Mouse (Mus musculus) midbrain, embryonic 14.5 days (tissue): Measurements from ENCODE around the gene Kif1b. TPM values are rescaled to one million over a fixed set of nuclear protein-coding genes. Genes with fewer than 3 reads are reported as not detected.
"Not testable (repeated sequence)": the region's sequence is repeated elsewhere in the genome, so short reads cannot be mapped to it uniquely, and the experiment has no call there.

Experiments
- ATAC-seq: fragments of 200-750 bp; cut with Nextera tagmentation; 2 replicates; pipeline ENCODE4 v1.8.0; 2017; ENCODE audit warnings: moderate number of reproducible peaks, moderate library complexity; ENCODE audit not compliant: low FRiP score, low TSS enrichment
- DNase-seq: peaks from one replicate; pipeline ENCODE4 v3.0.0-alpha.2; 2015
- H3K27ac ChIP-seq: fragments of 300-500 bp; sonication (generic); replicated peaks from 2 replicates; pipeline ENCODE4 v1.5.1; 2014; ENCODE audit warnings: mild to moderate bottlenecking, low read depth, low read length, moderate library complexity
- H3K27me3 ChIP-seq: fragments of 300-500 bp; sonication (generic); 2 replicates; pipeline ENCODE4 v1.6.1; 2014; ENCODE audit warnings: low read length, control low read depth, mixed read lengths; ENCODE audit not compliant: control insufficient read depth, insufficient read depth
- H3K36me3 ChIP-seq: fragments of 300-500 bp; sonication (generic); 2 replicates; pipeline ENCODE4 v1.6.1; 2014; ENCODE audit warnings: low read length, control low read depth; ENCODE audit not compliant: control insufficient read depth, insufficient read depth
- H3K4me1 ChIP-seq: fragments of 300-500 bp; sonication (generic); 2 replicates; pipeline ENCODE4 v1.6.1; 2014; ENCODE audit warnings: mild to moderate bottlenecking, antibody characterized with exemption, low read length, control low read depth; ENCODE audit not compliant: control insufficient read depth, insufficient read depth
- H3K4me2 ChIP-seq: fragments of 300-500 bp; sonication (generic); 2 replicates; pipeline ENCODE4 v1.6.1; 2014; ENCODE audit warnings: mild to moderate bottlenecking, low read length, moderate library complexity
- H3K4me3 ChIP-seq: fragments of 300-500 bp; sonication (generic); replicated peaks from 2 replicates; pipeline ENCODE4 v1.5.1; 2014; ENCODE audit warnings: low read depth, low read length
- H3K9ac ChIP-seq: fragments of 300-500 bp; sonication (generic); replicated peaks from 2 replicates; pipeline ENCODE4 v1.6.1; 2014; ENCODE audit warnings: mild to moderate bottlenecking, low read length, moderate library complexity
- H3K9me3 ChIP-seq: fragments of 300-500 bp; sonication (generic); 2 replicates; pipeline ENCODE4 v1.6.1; 2016; ENCODE audit warnings: low read length, control low read depth, mixed read lengths; ENCODE audit not compliant: control insufficient read depth
- WGBS: fragments of 180-500 bp; shearing (Covaris S2); extraction: QIAGEN DNeasy Blood & Tissue Kit; methylation state at CpG from one replicate; pipeline ENCODE4 v1.1.7; 2014; 5-methylcytosine and 5-hydroxymethylcytosine counted together
- polyA plus RNA-seq: library from polyadenylated mRNA; unstranded; fragments of >200 nt; fragmentation: Nextera tagmentation; extraction: Ambion mirVana; gene quantifications from 2 replicates; pipeline ENCODE4 v1.2.1, GENCODE M21; 2014

Kif1b gene
- polyA plus RNA-seq, 1 experiment from 2014 or later, result 202 TPM

GRCm38 (mm10) chr4:149215982-149216381 lies 91.5 kb downstream of the Kif1b start:
- Histone ChIP-seq H3K4me2 (no peak overlapping the region), H3K27me3 (no peaks in the 10 kb centered on the region), H3K9ac (no peak overlapping the region), H3K27ac (no peak overlapping the region), H3K4me1 (no peaks in the 10 kb centered on the region), H3K36me3 (peaks cover 96% of the 10 kb centered on the region), H3K4me3 (no peak overlapping the region), H3K9me3 (no peaks in the 10 kb centered on the region)
- WGBS, result 92% methylated on average over 9 of the region's 9 CpGs
- ATAC-seq (no peak), DNase-seq (no peak)

GRCm38 (mm10) chr4:149215397-149215796 lies 92.1 kb downstream of the Kif1b start:
- Histone ChIP-seq H3K4me1 (no peaks in the 10 kb centered on the region), H3K4me2 (no peak overlapping the region), H3K9me3 (no peaks in the 10 kb centered on the region), H3K9ac (no peak overlapping the region), H3K4me3 (no peak overlapping the region), H3K27ac (no peak overlapping the region), H3K27me3 (no peaks in the 10 kb centered on the region), H3K36me3 (peaks cover 96% of the 10 kb centered on the region)
- ATAC-seq, result no peak
- DNase-seq, result no peak
- WGBS, result 45% methylated on average over 2 of the region's 2 CpGs

- DNase-seq, H3K27ac ChIP-seq, H3K9ac ChIP-seq, H3K4me3 ChIP-seq, H3K4me2 ChIP-seq, ATAC-seq, H3K9me3 ChIP-seq, H3K4me1 ChIP-seq, H3K27me3 ChIP-seq: not testable (repeated sequence)
- 97% methylated on average over 2 of the region's 2 CpGs for WGBS
- H3K36me3 ChIP-seq, result peaks cover 96% of the 10 kb centered on the region
These were observed 93.0 kb downstream of the Kif1b start for GRCm38 (mm10) chr4:149214468-149214867.

GRCm38 (mm10) chr4:149213466-149213865 lies 94.0 kb downstream of the Kif1b start:
- WGBS, result 99% methylated on average over 9 of the region's 9 CpGs
- H3K4me1 ChIP-seq, result no peaks in the 10 kb centered on the region
- ATAC-seq, result no peak
- H3K27ac ChIP-seq, result no peak overlapping the region
- H3K9ac ChIP-seq, result no peak overlapping the region
- H3K36me3 ChIP-seq, result peaks cover 95% of the 10 kb centered on the region
- DNase-seq, result no peak
- H3K27me3 ChIP-seq, result no peaks in the 10 kb centered on the region
- H3K9me3 ChIP-seq, result no peaks in the 10 kb centered on the region
- no peak overlapping the region for H3K4me3 ChIP-seq
- H3K4me2 ChIP-seq, result no peak overlapping the region

GRCm38 (mm10) chr4:149211441-149211840 lies 96.1 kb downstream of the Kif1b start:
- 98% methylated on average over 6 of the region's 6 CpGs for WGBS
- DNase-seq, H3K9ac ChIP-seq, H3K4me3 ChIP-seq, H3K4me1 ChIP-seq, H3K4me2 ChIP-seq, H3K27me3 ChIP-seq, H3K9me3 ChIP-seq, ATAC-seq, H3K27ac ChIP-seq: not testable (repeated sequence)
- peaks cover 93% of the 10 kb centered on the region for H3K36me3 ChIP-seq

GRCm38 (mm10) chr4:149202467-149202866 lies 105.0 kb downstream of the Kif1b start:
- no peak for ATAC-seq
- 95% methylated on average over 3 of the region's 3 CpGs for WGBS
- Histone ChIP-seq H3K9me3 (no peaks in the 10 kb centered on the region), H3K9ac (no peak overlapping the region), H3K27me3 (no peaks in the 10 kb centered on the region), H3K4me3 (no peak overlapping the region), H3K36me3 (peaks cover 92% of the 10 kb centered on the region), H3K4me1 (no peaks in the 10 kb centered on the region), H3K27ac (no peak overlapping the region), H3K4me2 (no peak overlapping the region)
- DNase-seq, result no peak

- no peaks in the 10 kb centered on the region for H3K9me3 ChIP-seq
- no peaks in the 10 kb centered on the region for H3K27me3 ChIP-seq
- DNase-seq (no peak), ATAC-seq (no peak)
- WGBS, result 97% methylated on average over 4 of the region's 4 CpGs
- H3K36me3 ChIP-seq, result peaks cover 92% of the 10 kb centered on the region
- H3K27ac ChIP-seq, result no peak overlapping the region
- no peak overlapping the region for H3K9ac ChIP-seq
- H3K4me3 ChIP-seq, result no peak overlapping the region
- no peak overlapping the region for H3K4me2 ChIP-seq
- no peaks in the 10 kb centered on the region for H3K4me1 ChIP-seq
These were observed 106.4 kb downstream of the Kif1b start for GRCm38 (mm10) chr4:149201110-149201509.

GRCm38 (mm10) chr4:149197180-149197579 lies 110.3 kb downstream of the Kif1b start:
- no peak for DNase-seq
- Histone ChIP-seq H3K27ac (no peak overlapping the region), H3K36me3 (peaks cover 91% of the 10 kb centered on the region), H3K9ac (no peak overlapping the region), H3K4me3 (no peak overlapping the region), H3K9me3 (no peaks in the 10 kb centered on the region), H3K4me2 (no peak overlapping the region), H3K27me3 (no peaks in the 10 kb centered on the region), H3K4me1 (no peaks in the 10 kb centered on the region)
- 80% methylated on average over 1 of the region's 1 CpGs for WGBS
- no peak for ATAC-seq

- Histone ChIP-seq H3K27me3 (no peaks in the 10 kb centered on the region), H3K4me3 (no peak overlapping the region), H3K4me1 (no peaks in the 10 kb centered on the region), H3K9me3 (no peaks in the 10 kb centered on the region), H3K4me2 (no peak overlapping the region), H3K9ac (no peak overlapping the region), H3K27ac (no peak overlapping the region), H3K36me3 (peaks cover 94% of the 10 kb centered on the region)
- whole genome bisulfite sequencing, result 95% methylated on average over 7 of the region's 7 CpGs
- ATAC-seq (no peak), DNase-seq (no peak)
These were observed 116.4 kb downstream of the Kif1b start for GRCm38 (mm10) chr4:149191103-149191502.
